21 mouse cellular contexts compared by ENCODE assay signal in genomic region chr3:55401236-55401635, GRCm38 (mm10).
DNase-seq lines count a peak whose midpoint lies in the region; TF ChIP-seq lines count a peak whose summit lies in the region.
"Had no signal": no experiment of that assay in that cellular context is flagged by ENCODE, and none has a peak within 500 bp of the region (broad histone marks: within the 10 kb centered on the region; RNA-seq: fewer than 3 reads in every experiment).

No protein-coding gene starts in this region.

- TF ChIP-seq CTCF in olfactory bulb, adult 2 months (IDR thresholded peaks at IDR 0.05; ENCODE audit: insufficient read depth, low read depth, low read length): no peak

- H3K27ac ChIP-seq in olfactory bulb, adult 2 months (ENCODE audit: insufficient read depth, low read depth, low read length): peak overlapping the region; percentile 49
- H3K27ac ChIP-seq: embryonic facial prominence, embryonic 10.5 days; hindbrain, embryonic 12.5 days; limb, embryonic 12.5 days; liver, embryonic 12.5 days; neural tube, embryonic 12.5 days had no signal

- no peak for TF ChIP-seq POLR2A in olfactory bulb, adult 2 months (IDR thresholded peaks at IDR 0.05; ENCODE audit: insufficient read depth, low read depth, low read length)

- peak; percentile 45 for DNase-seq in right cerebral cortex, adult 18-20 months
- DNase-seq in right cerebral cortex, postnatal 36 days (ENCODE audit: low spot score in 2 of 2): no peak
- DNase-seq in NIH3T3 (ENCODE audit: low read depth): peak; percentile 54
- DNase-seq in adrenal gland, postnatal 14 days: peak; percentile 36
- no peak for DNase-seq in kidney, adult 18-20 months
- DNase-seq in c-Kit-positive CD71-positive TER-119-positive erythroid progenitor cells, embryonic 14.5 days (ENCODE audit: low spot score): no peak
- DNase-seq: cerebellum, adult 11 months; cerebellum, postnatal 25 days; gastrocnemius, postnatal 36 days; kidney, adult 9 months; kidney, postnatal 25 days; layer of hippocampus, adult 9-11 months; lung, adult 2 months; lung, postnatal 36 days; thymus, postnatal 4 days had no signal

- H3K4me1 ChIP-seq in olfactory bulb, adult 2 months (ENCODE audit: control insufficient read depth, insufficient read depth, low read length): peaks cover 9% of the 10 kb centered on the region
- H3K4me1 ChIP-seq: embryonic facial prominence, embryonic 10.5 days; limb, embryonic 12.5 days; liver, embryonic 12.5 days had no signal

- H3K4me3 ChIP-seq in olfactory bulb, adult 2 months (ENCODE audit: insufficient read depth, low read depth, low read length): no peak overlapping the region
- H3K4me3 ChIP-seq: embryonic facial prominence, embryonic 10.5 days; hindbrain, embryonic 12.5 days; limb, embryonic 12.5 days; liver, embryonic 12.5 days; neural tube, embryonic 12.5 days had no signal

- WGBS in olfactory bulb, adult 2 months: 19% methylated on average over 1 of the region's 1 CpGs

Comparison
In these comparisons a context has a peak if more than half of its experiments do, and no peak if none do; other contexts are left out.
1. DNase-seq: peak in right cerebral cortex, adult 18-20 months (single experiment), NIH3T3 (single experiment) and adrenal gland, postnatal 14 days (single experiment); none in right cerebral cortex, postnatal 36 days (0 of 2), kidney, adult 18-20 months (single experiment) and c-Kit-positive CD71-positive TER-119-positive erythroid progenitor cells, embryonic 14.5 days (single experiment).